Mouse (Mus musculus) myocyte (in vitro differentiated cells): ENCODE measurements around the gene Syt1. TPM values are rescaled to one million over a fixed set of nuclear protein-coding genes. Genes with fewer than 3 reads are reported as not detected.

Experiments used
- H3K27me3 ChIP-seq: one replicate; pipeline ENCODE4 v1.6.1; 2011; ENCODE audit not compliant: control insufficient read depth, insufficient read depth, insufficient read length
- H3K36me3 ChIP-seq: one replicate; pipeline ENCODE4 v1.6.1; 2011; ENCODE audit not compliant: control insufficient read depth, insufficient read depth
- H3K4me2 ChIP-seq: one replicate; pipeline ENCODE4 v1.6.1; 2011; ENCODE audit warnings: low read depth, control low read depth
- H3K4me3 ChIP-seq: one replicate; pipeline ENCODE4 v1.5.1; 2011; ENCODE audit warnings: mild to moderate bottlenecking, control low read depth, moderate library complexity
- H3K79me2 ChIP-seq: one replicate; pipeline ENCODE4 v1.6.1; 2011; ENCODE audit not compliant: control insufficient read depth, insufficient read depth
- H3ac ChIP-seq: one replicate; pipeline ENCODE4 v1.6.1; 2011; ENCODE audit not compliant: control insufficient read depth, insufficient read length
- CEBPB ChIP-seq: IDR thresholded peaks from 2 replicates; pipeline ENCODE4 v1.6.1; 2011; ENCODE audit warnings: mild to moderate bottlenecking, moderate library complexity; ENCODE audit not compliant: poor library complexity, insufficient read depth, severe bottlenecking
- E2F4 ChIP-seq: IDR thresholded peaks from one replicate; pipeline ENCODE4 v1.6.1; 2011; ENCODE audit warnings: mild to moderate bottlenecking, control low read depth, moderate library complexity; ENCODE audit not compliant: insufficient read depth
- MAX ChIP-seq: IDR thresholded peaks from one replicate; pipeline ENCODE4 v1.6.1; 2011; ENCODE audit warnings: low read depth, mild to moderate bottlenecking, control low read depth
- MYOD1 ChIP-seq, 3 experiments: IDR thresholded peaks; one replicate each; pipeline ENCODE4 v1.6.1; 2011; ENCODE audit warnings: control low read depth in 2 of 3, low read depth in 2 of 3, mild to moderate bottlenecking in 2 of 3, moderate library complexity in 1 of 3; ENCODE audit not compliant: insufficient read length in 2 of 3, control insufficient read depth in 1 of 3
- MYOG ChIP-seq, 3 experiments: IDR thresholded peaks; one replicate each; pipeline ENCODE4 v1.6.1; 2011; ENCODE audit warnings: control low read depth in 2 of 3, low read depth in 2 of 3, mild to moderate bottlenecking in 2 of 3; ENCODE audit not compliant: insufficient read length in 2 of 3, control insufficient read depth in 1 of 3, insufficient read depth in 1 of 3
- POLR2A ChIP-seq: IDR thresholded peaks from one replicate; pipeline ENCODE4 v1.6.1; 2011; ENCODE audit warnings: low read depth, mild to moderate bottlenecking, control low read depth, moderate library complexity; ENCODE audit not compliant: insufficient read length
- POLR2AphosphoS2 ChIP-seq: IDR thresholded peaks from one replicate; pipeline ENCODE4 v1.6.1; 2011; ENCODE audit warnings: low read depth, control low read depth; ENCODE audit not compliant: insufficient read length
- REST ChIP-seq: IDR thresholded peaks from one replicate; pipeline ENCODE4 v1.6.1; 2011; ENCODE audit warnings: mild to moderate bottlenecking, control low read depth, moderate library complexity; ENCODE audit not compliant: insufficient read depth, insufficient read length
- SRF ChIP-seq: IDR thresholded peaks from one replicate; pipeline ENCODE4 v1.6.1; 2011; ENCODE audit warnings: low read depth; ENCODE audit not compliant: control insufficient read depth, insufficient read length
- TCF12 ChIP-seq: IDR thresholded peaks from one replicate; pipeline ENCODE4 v1.6.1; 2011; ENCODE audit warnings: mild to moderate bottlenecking, control low read depth; ENCODE audit not compliant: poor library complexity, insufficient read depth, severe bottlenecking
- TCF3 ChIP-seq: IDR thresholded peaks from one replicate; pipeline ENCODE4 v1.6.1; 2011; ENCODE audit warnings: low read depth, control low read depth; ENCODE audit not compliant: insufficient read length
- USF1 ChIP-seq: IDR thresholded peaks from one replicate; pipeline ENCODE4 v1.6.1; 2011; ENCODE audit warnings: low read depth, mild to moderate bottlenecking, control low read depth, moderate library complexity
- polyA plus RNA-seq: library from polyadenylated mRNA; unstranded; fragments of >200 nt; fragmentation: generic; extraction: Trizol; gene quantifications from one replicate; pipeline ENCODE4 v1.2.1, GENCODE M21; 2012; ENCODE audit warnings: missing spikeins

The Syt1 gene
- polyA plus RNA-seq, 1 experiment: 0.06 TPM

DNA sequence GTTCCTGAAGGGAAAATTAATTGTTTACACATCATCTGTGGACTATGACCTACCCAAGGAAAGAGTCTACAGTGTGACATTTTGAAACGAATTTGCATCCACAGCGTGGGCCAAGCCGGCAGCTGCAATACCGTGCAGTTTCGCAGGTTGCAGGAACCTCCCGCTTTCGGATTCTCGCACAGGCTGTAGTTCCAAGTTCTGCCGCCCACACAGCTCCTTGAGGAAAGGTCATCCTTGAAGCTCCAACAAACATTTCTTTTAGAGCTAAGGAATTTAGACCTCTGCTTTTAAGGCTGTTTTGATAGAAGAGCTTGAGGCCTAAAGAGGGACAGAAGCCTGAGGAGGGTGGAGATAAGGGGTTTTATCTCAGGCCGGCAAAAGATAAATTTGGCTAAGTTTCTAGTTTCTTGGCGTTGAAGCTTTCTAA, 556.1 kb downstream of the Syt1 start:
- TF ChIP-seq USF1: no peak
- no peaks in the 10 kb centered on the region for H3K36me3 ChIP-seq

DNA sequence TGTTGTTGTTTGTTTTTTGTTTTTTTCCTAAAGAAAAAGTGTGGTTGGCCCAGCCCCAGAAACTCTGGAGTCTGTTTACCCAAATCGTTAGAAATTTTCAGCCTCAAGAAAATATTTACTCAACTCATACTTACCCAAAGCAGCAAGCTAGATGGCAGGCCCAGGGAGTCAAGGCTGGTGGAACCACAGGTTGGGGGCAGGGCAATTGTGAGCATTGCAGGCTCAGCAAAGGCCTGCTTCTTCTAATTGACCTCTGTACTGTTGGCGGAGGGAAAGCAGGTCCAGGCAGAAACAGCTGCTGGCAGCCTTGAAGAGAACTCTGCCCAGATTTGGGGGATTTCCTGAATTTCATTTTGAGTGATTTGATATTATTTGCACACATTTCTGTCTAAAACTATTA, 557.2 kb downstream of the Syt1 start:
- Histone ChIP-seq H3K36me3 (no peaks in the 10 kb centered on the region), H3K4me2 (no peak overlapping the region), H3K79me2 (no peaks in the 10 kb centered on the region), H3K27me3 (no peaks in the 10 kb centered on the region), H3ac (no peak overlapping the region), H3K4me3 (no peak overlapping the region)
- no peak for TF ChIP-seq POLR2AphosphoS2
- no peak for TF ChIP-seq TCF3
- no peak for TF ChIP-seq POLR2A
- TF ChIP-seq REST: no peak
- TF ChIP-seq CEBPB: no peak
- no peak for TF ChIP-seq USF1

More for the DNA sequence above, 556.1 kb downstream of the Syt1 start:
- Histone ChIP-seq H3K4me2 (no peak overlapping the region), H3K79me2 (no peaks in the 10 kb centered on the region), H3K4me3 (no peak overlapping the region), H3K27me3 (no peaks in the 10 kb centered on the region), H3ac (no peak overlapping the region)

- Histone ChIP-seq H3K36me3 (no peaks in the 10 kb centered on the region), H3K4me3 (no peak overlapping the region), H3K79me2 (no peaks in the 10 kb centered on the region), H3K4me2 (no peak overlapping the region), H3K27me3 (no peaks in the 10 kb centered on the region), H3ac (no peak overlapping the region)
- no peak for TF ChIP-seq CEBPB
- TF ChIP-seq USF1: no peak
- TF ChIP-seq POLR2A: no peak
- no peak for TF ChIP-seq MYOD1 (IDR thresholded peaks at IDR 0.05; ENCODE audit: control insufficient read depth in 1 of 3, insufficient read length in 2 of 3, low read depth in 2 of 3)
- TF ChIP-seq TCF3: no peak
- TF ChIP-seq REST: no peak
- no peak for TF ChIP-seq POLR2AphosphoS2
- TF ChIP-seq TCF12: no peak
- TF ChIP-seq E2F4: no peak
- TF ChIP-seq MYOG (IDR thresholded peaks at IDR 0.05; ENCODE audit: control insufficient read depth in 1 of 3, insufficient read depth in 1 of 3, insufficient read length in 2 of 3, low read depth in 2 of 3): no peak
- TF ChIP-seq MAX: no peak
Measured at GRCm38 (mm10) chr10:108452421-108452820, 558.4 kb downstream of the Syt1 start.

GRCm38 (mm10) chr10:108451516-108451915, 559.3 kb downstream of the Syt1 start:
- no peak for TF ChIP-seq REST
- TF ChIP-seq USF1: no peak
- TF ChIP-seq CEBPB: no peak
- no peak for TF ChIP-seq TCF3
- no peak for TF ChIP-seq SRF
- TF ChIP-seq POLR2AphosphoS2: no peak
- TF ChIP-seq E2F4: no peak
- no peak for TF ChIP-seq MYOG (IDR thresholded peaks at IDR 0.05; ENCODE audit: control insufficient read depth in 1 of 3, insufficient read depth in 1 of 3, insufficient read length in 2 of 3, low read depth in 2 of 3)
- no peak for TF ChIP-seq MYOD1 (IDR thresholded peaks at IDR 0.05; ENCODE audit: control insufficient read depth in 1 of 3, insufficient read length in 2 of 3, low read depth in 2 of 3)
- no peak for TF ChIP-seq POLR2A
- no peak for TF ChIP-seq TCF12
- no peak for TF ChIP-seq MAX
- no peak overlapping the region for H3K4me2 ChIP-seq

DNA sequence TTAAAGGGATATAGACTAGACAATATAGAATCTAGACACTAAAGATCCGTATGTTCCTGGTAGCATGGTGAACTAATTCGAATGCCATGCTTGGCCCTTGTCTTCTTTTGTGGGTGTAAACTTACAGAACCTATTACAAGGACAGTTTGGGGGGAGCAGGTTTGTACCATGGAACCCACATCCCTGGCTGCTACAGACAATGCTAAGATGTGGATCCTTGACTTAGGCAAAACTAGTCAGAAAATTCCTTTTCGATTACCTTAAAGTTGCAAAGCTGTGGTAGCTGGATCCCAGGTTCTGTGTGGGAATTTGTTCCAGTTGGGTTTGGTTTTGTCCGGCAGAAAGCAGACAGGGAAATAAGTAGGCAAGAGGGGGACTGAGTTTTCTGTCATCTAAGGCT, 560.4 kb downstream of the Syt1 start:
- TF ChIP-seq POLR2AphosphoS2 (no peak), E2F4 (no peak), USF1 (no peak), MYOG (IDR thresholded peaks at IDR 0.05; ENCODE audit: control insufficient read depth in 1 of 3, insufficient read depth in 1 of 3, insufficient read length in 2 of 3, low read depth in 2 of 3) (no peak), MYOD1 (IDR thresholded peaks at IDR 0.05; ENCODE audit: control insufficient read depth in 1 of 3, insufficient read length in 2 of 3, low read depth in 2 of 3) (no peak), POLR2A (no peak), CEBPB (no peak), MAX (no peak), SRF (no peak), TCF3 (no peak), REST (no peak), TCF12 (no peak)
- H3ac ChIP-seq: no peak overlapping the region
- H3K27me3 ChIP-seq: no peaks in the 10 kb centered on the region
- no peak overlapping the region for H3K4me2 ChIP-seq
- no peaks in the 10 kb centered on the region for H3K79me2 ChIP-seq
- no peaks in the 10 kb centered on the region for H3K36me3 ChIP-seq
- H3K4me3 ChIP-seq: no peak overlapping the region

More at GRCm38 (mm10) chr10:108451516-108451915, 559.3 kb downstream of the Syt1 start:
- Histone ChIP-seq H3K36me3 (no peaks in the 10 kb centered on the region), H3K27me3 (no peaks in the 10 kb centered on the region), H3ac (no peak overlapping the region), H3K79me2 (no peaks in the 10 kb centered on the region), H3K4me3 (no peak overlapping the region)
